Mouse (Mus musculus) neural tube, embryonic 14.5 days (tissue): Measurements from ENCODE around the gene Card19. TPM values are rescaled to one million over a fixed set of nuclear protein-coding genes. Genes with fewer than 3 reads are reported as not detected.

Experiments
- ATAC-seq: fragments of 200-750 bp; cut with Nextera tagmentation; 2 replicates; pipeline ENCODE4 v1.8.0; 2017; ENCODE audit warnings: low read depth, mild to moderate bottlenecking, moderate TSS enrichment, moderate library complexity
- H3K27ac ChIP-seq: fragments of 300-500 bp; sonication (generic); 2 replicates; pipeline ENCODE4 v1.5.1; 2014; ENCODE audit warnings: low read depth, mild to moderate bottlenecking, control low read depth, low read length, moderate library complexity, mixed read lengths
- H3K27me3 ChIP-seq: fragments of 300-500 bp; sonication (generic); 2 replicates; pipeline ENCODE4 v1.6.1; 2014; ENCODE audit warnings: low read length; ENCODE audit not compliant: control insufficient read depth, insufficient read depth
- H3K36me3 ChIP-seq: fragments of 300-500 bp; sonication (generic); 2 replicates; pipeline ENCODE4 v1.6.1; 2014; ENCODE audit warnings: low read length, mixed read lengths; ENCODE audit not compliant: control insufficient read depth, insufficient read depth
- H3K4me1 ChIP-seq: fragments of 300-500 bp; sonication (generic); 2 replicates; pipeline ENCODE4 v1.6.1; 2014; ENCODE audit warnings: low read length; ENCODE audit not compliant: control insufficient read depth, insufficient read depth
- H3K4me2 ChIP-seq: fragments of 300-500 bp; sonication (generic); 2 replicates; pipeline ENCODE4 v1.6.1; 2014; ENCODE audit warnings: mild to moderate bottlenecking, low read depth, low read length, control low read depth
- H3K4me3 ChIP-seq: fragments of 300-500 bp; sonication (generic); 2 replicates; pipeline ENCODE4 v1.5.1; 2014; ENCODE audit warnings: low read depth, low read length, control low read depth, mixed read lengths
- H3K9ac ChIP-seq: fragments of 300-500 bp; sonication (generic); replicated peaks from 2 replicates; pipeline ENCODE4 v1.6.1; 2014; ENCODE audit warnings: low read depth, mild to moderate bottlenecking, control low read depth, low read length, mixed read lengths
- H3K9me3 ChIP-seq: fragments of 300-500 bp; sonication (generic); 2 replicates; pipeline ENCODE4 v1.6.1; 2016; ENCODE audit warnings: low read length; ENCODE audit not compliant: control insufficient read depth
- WGBS: fragments of 180-500 bp; shearing (Covaris S2); extraction: QIAGEN DNeasy Blood & Tissue Kit; methylation state at CpG from one replicate; pipeline ENCODE4 v1.1.7; 2014; 5-methylcytosine and 5-hydroxymethylcytosine counted together
- polyA plus RNA-seq: library from polyadenylated mRNA; unstranded; fragments of >200 nt; fragmentation: Nextera tagmentation; extraction: Ambion mirVana; gene quantifications from 2 replicates; pipeline ENCODE4 v1.2.1, GENCODE M21; 2014

Card19 gene
- polyA plus RNA-seq, 1 experiment from 2014 or later, result 35.7 TPM

DNA sequence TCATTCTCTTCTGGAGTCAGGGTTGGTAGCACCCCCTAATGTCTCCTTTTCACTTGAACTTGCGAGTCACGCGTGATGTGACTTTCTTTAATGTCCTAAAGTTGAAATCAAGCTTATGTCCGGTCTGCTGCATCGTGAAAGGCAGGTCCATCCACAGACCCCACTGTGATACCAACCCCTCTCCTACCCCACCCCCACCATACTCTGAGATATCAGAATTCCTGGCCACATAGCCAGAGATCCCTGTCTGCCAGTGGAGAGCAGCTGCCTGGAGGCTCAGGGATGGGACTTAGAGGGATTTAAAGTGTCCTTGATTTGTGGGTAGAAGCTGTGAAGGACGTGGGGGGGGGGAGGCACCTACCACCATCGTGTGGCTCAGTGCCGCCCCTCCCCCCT, 32.6 kb upstream of the Card19 start, which contains the start of gene Susd3:
Susd3 (minus strand) TSS at position 240 of the 396 bp plus-strand sequence.
- ATAC-seq, result no peak
- Histone ChIP-seq H3K4me3 (peak within 1 kb of the TSS; percentile 24), H3K27ac (no peak within 1 kb of the TSS), H3K9ac (0 out of 2 replicates have a peak within 1 kb of the TSS, but pooled peaks have one; percentile 37), H3K9me3 (no peaks in the 10 kb centered on the region), H3K4me1 (peaks cover 5% of the 10 kb centered on the region; the same call in 1 of the 2 replicates), H3K4me2 (peak within 1 kb of the TSS; percentile 48), H3K27me3 (peaks cover 18% of the 10 kb centered on the region), H3K36me3 (no peaks in the 10 kb centered on the region)
- WGBS, result 21% methylated on average over 7 of the region's 8 CpGs

DNA sequence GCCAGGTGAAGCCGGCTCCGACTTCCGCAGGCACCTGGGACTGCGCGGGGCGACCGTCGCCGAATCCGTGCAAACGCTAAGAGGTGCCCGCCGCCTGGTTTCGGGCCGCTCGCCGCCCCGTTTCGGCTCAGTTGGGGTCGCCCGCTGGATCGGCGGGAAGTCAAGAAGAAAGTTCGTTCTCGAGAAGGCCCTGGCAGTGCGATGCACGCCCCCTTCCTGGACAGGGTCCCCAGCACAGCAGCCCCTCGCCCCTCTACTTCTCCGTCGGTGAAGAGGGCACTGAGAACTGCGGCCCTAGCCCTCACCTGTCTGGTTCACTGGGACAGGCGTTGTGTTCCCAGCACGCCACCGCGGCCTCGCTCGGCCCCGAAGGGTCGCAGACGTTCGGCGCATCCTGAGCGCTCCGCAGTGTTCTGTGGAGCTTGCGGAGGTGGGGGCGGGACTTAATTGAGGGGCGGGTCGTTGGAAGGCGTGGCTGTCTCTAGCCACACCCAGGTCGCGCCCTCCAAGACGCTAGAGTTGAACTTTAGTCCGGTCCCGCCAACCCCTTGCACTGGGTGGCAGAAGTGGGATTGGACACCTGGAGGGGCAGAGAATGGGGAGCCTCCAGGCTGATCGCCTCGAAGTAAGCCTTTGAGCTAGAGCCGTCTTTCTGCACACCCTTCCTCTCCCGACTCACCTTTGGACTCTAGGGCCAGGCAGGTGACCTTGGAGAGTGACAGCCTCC, 32.1 kb upstream of the Card19 start:
- Histone ChIP-seq H3K4me2 (peak overlapping the region; percentile 48), H3K36me3 (no peaks in the 10 kb centered on the region), H3K27me3 (peaks cover 18% of the 10 kb centered on the region), H3K9me3 (no peaks in the 10 kb centered on the region), H3K4me1 (peaks cover 5% of the 10 kb centered on the region; the same call in 1 of the 2 replicates), H3K4me3 (peak overlapping the region; percentile 24), H3K27ac (no peak overlapping the region), H3K9ac (0 out of 2 replicates have a peak overlapping the region, but pooled peaks have one; percentile 37)
- ATAC-seq, result peak; percentile 47; the same call in 1 of the 2 replicates
- 1% methylated on average over 53 of the region's 58 CpGs for WGBS

DNA sequence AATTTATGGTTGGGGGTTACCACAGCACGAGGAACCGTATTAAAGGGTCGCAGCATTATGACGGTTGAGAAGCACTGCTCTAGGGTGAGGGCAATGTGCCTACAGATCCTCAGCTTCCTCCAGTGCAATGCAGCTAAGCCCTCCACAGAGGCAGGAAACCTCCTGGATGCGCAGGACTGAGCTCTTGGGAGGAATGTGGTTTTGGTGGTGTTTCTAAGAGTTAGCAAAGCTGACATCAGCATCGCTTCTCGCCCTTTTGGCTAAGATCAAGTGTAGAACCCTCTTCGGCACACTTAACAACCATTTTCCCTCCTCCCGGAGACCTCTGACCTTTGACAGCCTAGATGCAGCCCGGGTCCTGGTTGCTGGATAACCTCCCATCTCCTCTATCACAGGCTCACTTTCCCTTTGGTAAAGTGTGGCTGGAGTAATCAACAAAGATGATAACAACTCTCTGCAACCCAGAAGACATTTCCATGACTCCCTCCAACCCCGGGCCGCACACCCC, 31.4 kb upstream of the Card19 start:
- Histone ChIP-seq H3K9me3 (no peaks in the 10 kb centered on the region), H3K27me3 (peaks cover 18% of the 10 kb centered on the region), H3K4me2 (peak overlapping the region; percentile 48), H3K4me1 (peaks cover 5% of the 10 kb centered on the region; the same call in 1 of the 2 replicates), H3K36me3 (no peaks in the 10 kb centered on the region), H3K27ac (no peak overlapping the region), H3K4me3 (peak overlapping the region; percentile 24; the same call in 1 of the 2 replicates), H3K9ac (no peak overlapping the region)
- 36% methylated on average over 12 of the region's 12 CpGs for whole genome bisulfite sequencing
- no peak for ATAC-seq

DNA sequence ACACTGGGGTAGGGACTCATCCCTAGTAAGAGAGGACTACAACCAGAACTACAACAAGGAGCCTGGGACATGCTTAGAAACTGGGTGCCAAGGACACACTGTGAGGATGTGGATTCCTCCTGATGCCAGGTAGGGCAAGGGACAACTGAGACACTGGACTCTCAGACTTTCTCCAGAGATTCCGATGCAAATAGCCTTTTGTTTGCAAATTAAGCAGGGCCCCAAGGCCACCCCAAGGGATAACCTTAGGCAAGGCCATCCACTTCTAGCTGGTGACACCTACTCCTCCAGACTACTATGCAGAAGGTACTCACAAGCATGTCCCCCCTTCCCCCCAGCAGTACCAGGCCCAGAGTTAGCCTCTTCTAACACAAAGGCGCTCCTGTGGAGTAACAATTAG, 30.8 kb upstream of the Card19 start:
- H3K9me3 ChIP-seq, result no peaks in the 10 kb centered on the region
- ATAC-seq, result no peak
- H3K4me3 ChIP-seq, result no peak overlapping the region
- no peak overlapping the region for H3K27ac ChIP-seq
- 66% methylated on average over 2 of the region's 2 CpGs for WGBS
- peaks cover 18% of the 10 kb centered on the region for H3K27me3 ChIP-seq
- H3K4me2 ChIP-seq, result no peak overlapping the region
- H3K4me1 ChIP-seq, result peaks cover 5% of the 10 kb centered on the region; the same call in 1 of the 2 replicates
- H3K9ac ChIP-seq, result no peak overlapping the region
- no peaks in the 10 kb centered on the region for H3K36me3 ChIP-seq

DNA sequence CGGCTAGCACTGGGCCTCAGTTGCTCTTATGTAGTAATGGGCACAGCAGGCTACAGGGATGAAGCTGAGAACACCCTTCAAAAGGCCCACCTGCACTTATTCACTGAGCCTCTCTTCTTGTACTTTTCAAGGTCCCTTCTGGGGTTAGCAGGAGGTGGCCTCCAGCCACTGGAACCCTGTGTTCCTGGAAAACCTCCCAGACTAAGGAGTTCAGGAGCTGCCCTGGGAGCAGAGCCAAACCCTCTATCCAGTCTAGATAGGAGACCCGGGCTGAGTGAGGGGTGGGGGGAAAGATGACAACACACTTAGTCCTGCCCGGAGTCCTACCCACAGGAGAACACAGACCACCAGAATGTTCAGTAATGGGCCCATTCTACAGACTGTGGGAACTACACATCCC, 30.2 kb upstream of the Card19 start:
- Histone ChIP-seq H3K4me2 (no peak overlapping the region), H3K4me1 (peaks cover 5% of the 10 kb centered on the region; the same call in 1 of the 2 replicates)
- 92% methylated on average over 3 of the region's 3 CpGs for WGBS

DNA sequence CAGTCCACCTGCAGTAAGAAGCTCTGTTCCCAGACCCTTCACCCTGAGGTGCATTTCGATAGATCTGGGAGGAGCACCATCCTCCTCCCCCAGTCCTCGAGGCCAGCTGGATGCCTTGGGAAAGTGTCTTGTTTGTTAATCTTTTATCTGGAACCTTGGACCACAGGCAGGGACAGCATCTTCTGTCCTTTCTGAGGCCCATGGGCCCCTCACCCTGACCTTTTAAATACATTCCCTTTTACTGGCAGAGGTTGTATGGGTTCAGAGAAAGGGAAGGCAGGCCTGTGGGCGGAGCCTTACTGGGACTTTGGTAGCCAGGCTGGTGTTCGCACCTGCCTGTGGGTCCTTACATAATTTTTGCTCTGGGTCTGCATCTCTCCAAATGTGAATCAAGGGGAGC, 29.4 kb upstream of the Card19 start:
- Histone ChIP-seq H3K4me2 (no peak overlapping the region), H3K4me1 (peaks cover 5% of the 10 kb centered on the region; the same call in 1 of the 2 replicates), H3K4me3 (no peak overlapping the region), H3K27ac (no peak overlapping the region), H3K36me3 (no peaks in the 10 kb centered on the region), H3K9me3 (no peaks in the 10 kb centered on the region), H3K9ac (no peak overlapping the region), H3K27me3 (peaks cover 18% of the 10 kb centered on the region)
- ATAC-seq, result no peak
- 56% methylated on average over 4 of the region's 4 CpGs for WGBS

More for the DNA sequence above, 30.2 kb upstream of the Card19 start:
- Histone ChIP-seq H3K27me3 (peaks cover 18% of the 10 kb centered on the region), H3K9me3 (no peaks in the 10 kb centered on the region), H3K9ac (no peak overlapping the region), H3K27ac (no peak overlapping the region), H3K4me3 (no peak overlapping the region), H3K36me3 (no peaks in the 10 kb centered on the region)
- ATAC-seq, result no peak

DNA sequence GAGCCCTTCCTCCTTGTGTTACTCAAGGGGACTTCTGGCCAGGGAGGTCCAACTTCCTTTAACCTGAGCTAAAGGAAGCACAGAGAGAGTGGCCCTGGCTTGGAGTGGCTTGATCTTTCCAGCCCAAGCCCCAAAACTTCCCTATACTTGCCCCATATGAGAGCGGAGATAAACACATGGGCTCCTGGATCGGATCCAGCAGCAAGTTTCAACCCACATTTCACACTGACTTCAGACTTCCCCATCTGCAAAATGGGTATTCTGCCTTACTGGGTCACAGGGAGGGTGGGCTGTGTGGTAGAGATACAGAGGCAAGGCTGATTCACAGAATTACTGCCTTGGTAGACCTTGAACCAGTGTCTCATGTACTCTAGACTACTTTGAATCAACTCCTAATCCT, 27.7 kb upstream of the Card19 start:
- WGBS, result 95% methylated on average over 2 of the region's 2 CpGs
- peaks cover 17% of the 10 kb centered on the region for H3K27me3 ChIP-seq
- H3K9me3 ChIP-seq, result no peaks in the 10 kb centered on the region

DNA sequence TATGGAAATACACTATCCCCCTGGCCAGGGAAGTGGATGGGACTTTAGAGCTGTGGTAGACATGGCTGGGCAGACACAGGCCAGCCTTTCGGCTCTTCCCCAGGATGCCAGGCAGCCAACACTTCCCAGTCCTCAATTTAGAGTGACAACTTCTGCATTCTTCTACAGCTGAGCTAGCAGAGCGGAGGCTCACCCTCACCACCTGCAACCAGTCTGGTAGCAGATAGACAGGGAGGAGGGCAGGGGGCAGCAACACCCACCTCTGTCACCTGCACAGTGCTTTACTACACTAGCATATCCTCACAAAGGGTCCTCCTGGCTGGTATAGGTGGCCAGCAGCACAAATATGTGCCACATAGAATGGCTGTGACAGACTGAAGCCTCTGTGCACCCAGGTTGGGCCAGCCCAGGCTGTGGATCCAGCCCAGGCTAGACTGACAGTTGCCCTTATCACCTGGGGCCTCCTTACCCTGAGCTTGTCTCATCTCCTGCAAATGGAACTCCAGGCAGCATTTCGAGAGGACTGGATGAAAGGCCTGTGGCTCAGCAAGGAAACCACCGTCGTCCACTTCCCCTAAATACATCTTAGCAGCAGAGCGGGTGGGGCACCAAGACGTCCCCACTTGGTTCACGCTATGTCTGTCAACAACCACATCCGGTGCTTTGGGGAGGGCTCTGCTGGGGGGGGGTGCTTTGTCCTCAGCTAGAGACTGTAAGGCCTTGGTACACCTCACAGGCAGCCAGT, 26.7 kb upstream of the Card19 start:
- no peaks in the 10 kb centered on the region for H3K36me3 ChIP-seq
- 80% methylated on average over 9 of the region's 9 CpGs for WGBS
- H3K27me3 ChIP-seq, result peaks cover 7% of the 10 kb centered on the region

More for the DNA sequence above, 27.7 kb upstream of the Card19 start:
- Histone ChIP-seq H3K4me1 (peaks cover 5% of the 10 kb centered on the region; the same call in 1 of the 2 replicates), H3K27ac (no peak overlapping the region), H3K4me3 (no peak overlapping the region), H3K9ac (no peak overlapping the region), H3K4me2 (no peak overlapping the region), H3K36me3 (no peaks in the 10 kb centered on the region)
- no peak for ATAC-seq

More for the DNA sequence above, 26.7 kb upstream of the Card19 start:
- Histone ChIP-seq H3K4me3 (no peak overlapping the region), H3K4me2 (no peak overlapping the region), H3K9me3 (no peaks in the 10 kb centered on the region), H3K9ac (no peak overlapping the region), H3K4me1 (no peaks in the 10 kb centered on the region), H3K27ac (no peak overlapping the region)
- no peak for ATAC-seq
